Mouse (Mus musculus): ENCODE results near the gene Krt32.

Krt32 gene

DNA sequence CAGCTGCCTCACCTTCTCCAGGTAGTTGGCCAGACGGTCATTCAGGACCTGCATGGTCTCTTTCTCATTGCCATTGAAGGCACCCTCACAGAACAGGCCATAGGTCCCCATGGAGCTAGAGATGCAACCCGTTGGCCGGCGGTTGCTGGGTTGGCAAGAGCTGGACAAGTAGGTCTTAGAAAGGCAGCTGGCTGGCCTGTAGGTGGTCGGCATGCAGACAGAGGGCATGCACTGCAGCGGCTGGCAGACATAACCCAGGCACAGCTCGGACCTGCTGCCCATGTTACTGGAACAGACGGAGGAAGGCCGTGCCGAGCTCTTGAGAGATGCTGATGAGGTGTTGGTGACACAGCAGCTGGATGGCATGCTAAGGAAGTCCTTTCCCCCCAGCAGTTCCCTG lies at the start of gene Krt32:
Gene Krt32, minus strand, starts transcription at position 366 of the 400 bp plus-strand sequence.
- no peak for DNase-seq (ENCODE audit: low spot score)

DNA sequence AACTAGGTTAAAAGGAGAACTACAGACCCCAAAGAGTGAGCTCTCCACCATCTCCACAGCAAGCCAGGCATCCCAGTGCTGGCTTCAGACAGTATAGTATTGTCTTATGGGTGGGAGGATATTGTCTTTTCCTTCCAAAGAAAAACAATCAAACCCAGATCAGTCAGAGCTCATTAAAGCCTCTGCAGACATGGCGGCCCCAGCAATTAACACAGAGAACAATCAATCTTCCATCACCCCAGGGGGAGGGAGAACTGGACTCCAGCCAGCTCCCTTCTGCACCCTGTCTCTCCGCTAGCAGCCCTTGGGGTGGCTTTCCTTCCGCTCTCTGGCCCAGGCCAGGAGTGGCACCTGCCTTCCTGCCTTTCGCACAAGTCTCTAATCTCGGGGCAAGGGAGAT lies 49.7 kb upstream of the Krt32 start:
- DNase-seq (ENCODE audit: low spot score): no peak

DNA sequence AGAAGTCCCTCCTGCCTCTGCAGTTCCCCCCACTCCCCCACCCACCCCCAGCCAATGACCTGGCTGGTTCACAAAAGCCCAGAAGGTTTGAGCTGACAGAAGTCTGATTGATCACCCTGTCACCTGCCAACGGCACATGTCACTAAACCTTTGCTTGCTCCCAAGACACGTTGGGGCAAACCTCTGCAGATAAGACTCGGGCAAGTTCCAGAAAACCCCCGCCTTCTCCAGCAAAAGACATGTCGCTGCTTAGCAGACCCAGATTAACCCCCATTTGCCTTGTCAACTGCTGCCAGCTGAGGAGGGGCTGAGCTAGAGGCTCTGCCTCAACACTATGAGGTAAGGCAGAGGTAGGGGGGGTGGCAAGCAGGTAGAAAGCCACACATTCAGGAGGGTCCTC lies 48.5 kb upstream of the Krt32 start:
- DNase-seq (ENCODE audit: low spot score): no peak

DNA sequence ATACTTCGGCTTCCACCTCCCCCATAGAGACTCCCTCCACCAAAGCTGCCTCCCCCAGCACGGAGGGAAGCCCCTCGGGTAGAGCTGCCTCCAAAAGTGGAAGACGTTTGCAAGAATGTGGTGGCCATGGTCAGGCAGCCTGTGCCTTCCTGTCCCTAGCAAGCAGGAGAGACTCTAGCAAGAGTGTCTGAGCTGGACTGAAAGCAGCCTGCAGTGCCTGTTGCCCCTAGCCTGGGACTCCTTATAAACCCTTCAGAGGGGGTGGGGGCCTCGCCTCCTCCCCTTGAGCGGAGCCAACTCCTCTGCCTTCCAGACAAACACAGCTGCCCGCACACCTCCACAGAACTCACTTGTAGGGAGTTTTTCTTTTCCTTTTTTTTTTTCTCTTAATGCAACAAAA lies 47.7 kb upstream of the Krt32 start, which contains the start of gene Krt15:
Gene Krt15, minus strand, starts transcription at position 198 of the 400 bp plus-strand sequence.
- no peak for DNase-seq (ENCODE audit: low spot score)

DNA sequence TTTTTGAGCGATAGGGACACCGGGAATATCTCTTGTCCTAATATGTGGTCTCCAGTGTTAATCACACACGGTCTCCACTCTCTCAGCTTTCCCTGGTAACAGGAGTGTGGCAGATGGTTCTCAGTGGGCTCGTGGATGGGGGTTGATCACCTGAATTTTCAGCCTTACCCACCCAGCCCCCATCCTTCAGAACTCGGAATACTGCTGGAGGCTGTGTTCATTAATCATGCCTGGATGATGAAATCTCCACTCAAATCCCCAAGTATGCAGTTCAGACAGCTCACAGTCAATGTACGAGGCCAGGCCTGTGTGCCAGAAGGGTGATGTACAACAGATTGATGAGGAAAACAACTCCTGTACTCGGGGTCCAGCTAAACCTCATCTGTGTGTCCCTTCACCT lies 36.9 kb upstream of the Krt32 start:
- no peak for DNase-seq (ENCODE audit: low spot score)

DNA sequence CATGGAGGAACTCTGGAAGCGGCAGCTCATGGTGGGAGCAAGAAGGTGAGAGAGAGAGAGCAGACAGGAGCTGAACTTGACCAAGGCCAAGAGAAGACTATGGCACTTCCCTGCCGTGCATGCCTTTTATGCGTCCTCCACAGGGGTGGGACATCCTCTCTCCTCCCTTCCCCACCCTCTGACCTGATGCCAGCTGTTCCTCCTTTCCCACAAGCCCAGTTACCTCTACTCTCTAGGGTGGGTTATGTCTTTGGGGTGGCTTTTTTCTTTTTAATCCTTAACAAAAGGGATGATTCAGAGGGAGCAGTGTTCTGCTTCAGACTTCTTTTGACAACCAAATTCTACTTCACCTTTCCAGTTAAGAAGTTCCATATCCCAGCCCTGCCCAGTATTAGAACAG lies 33.4 kb upstream of the Krt32 start, which contains the start of gene Krt13:
Gene Krt13, minus strand, starts transcription at position 101 of the 400 bp plus-strand sequence.
- no peak for DNase-seq (ENCODE audit: low spot score)

DNA sequence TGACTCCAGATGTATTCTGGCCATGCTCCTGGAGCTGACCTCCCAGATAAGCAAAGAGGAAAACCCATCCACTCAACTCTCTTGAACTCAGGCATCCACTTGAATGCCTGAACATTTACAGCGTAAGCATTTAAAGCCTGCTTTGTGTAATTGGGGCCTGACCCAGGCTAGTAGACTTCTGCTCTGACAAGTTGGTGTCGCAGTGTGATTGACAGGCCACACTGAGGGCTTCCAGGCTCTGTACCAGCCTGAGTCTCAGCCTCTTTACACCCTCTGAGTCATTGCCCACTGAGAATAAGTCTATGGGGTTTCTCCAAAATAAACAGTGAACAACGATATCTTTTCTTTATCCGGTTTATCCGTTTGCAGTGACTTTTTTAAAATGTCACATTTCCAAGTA lies 32.3 kb upstream of the Krt32 start:
- DNase-seq (ENCODE audit: low spot score): no peak

DNA sequence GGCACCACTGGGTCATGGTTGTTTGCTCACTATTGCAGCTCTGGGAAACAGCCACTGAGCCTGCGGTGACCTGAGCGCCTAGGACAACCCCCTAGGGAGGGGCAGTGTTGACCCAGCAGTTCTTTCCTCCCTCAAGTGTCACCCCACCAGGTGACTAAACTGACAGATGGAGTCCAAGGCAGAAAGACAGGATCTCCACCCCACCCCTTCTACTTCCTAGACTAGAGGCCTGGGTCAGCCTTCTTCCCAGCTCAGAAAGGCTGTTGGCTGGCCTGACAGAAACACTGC lies 25.7 kb upstream of the Krt32 start:
- DNase-seq (ENCODE audit: low spot score): no peak

DNA sequence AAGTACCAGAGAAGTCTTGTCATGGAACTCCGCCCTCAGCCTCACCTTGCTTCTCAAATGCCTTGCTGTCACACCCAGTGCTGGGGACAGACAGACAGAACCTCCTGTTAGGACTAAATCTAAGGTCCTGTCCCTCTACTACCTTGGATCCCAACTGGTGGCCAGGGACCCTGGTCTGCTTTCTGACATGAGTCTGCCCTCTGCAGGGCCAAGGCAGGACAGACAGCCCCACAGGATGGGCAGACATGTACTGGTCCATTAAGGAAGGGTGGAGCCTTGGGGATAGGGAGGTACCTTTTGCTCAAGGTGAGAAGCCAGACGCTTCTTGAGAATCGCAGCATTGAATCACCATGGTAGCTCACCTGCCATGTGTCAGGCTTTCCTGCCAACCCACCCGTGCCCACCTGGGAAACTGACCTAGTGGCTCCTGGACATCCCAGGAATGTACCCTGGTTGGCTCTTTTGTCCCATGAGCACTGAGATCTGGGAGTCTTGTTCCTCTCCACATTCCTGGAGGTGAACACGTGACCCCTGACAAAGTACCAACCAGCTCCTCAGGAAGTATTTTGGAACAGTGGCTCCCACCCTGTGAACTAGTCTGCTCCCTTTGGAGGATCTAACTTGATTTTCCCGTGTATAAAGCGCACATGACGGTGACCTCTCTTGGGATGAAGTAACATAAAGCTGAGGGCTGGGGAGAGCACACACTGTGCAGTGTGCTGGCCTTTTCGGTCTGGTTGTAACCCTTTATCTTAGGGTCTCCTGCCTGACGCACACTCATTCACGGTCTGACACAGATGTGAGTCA lies 25.1 kb upstream of the Krt32 start:
- no peak for DNase-seq (ENCODE audit: low spot score)

DNA sequence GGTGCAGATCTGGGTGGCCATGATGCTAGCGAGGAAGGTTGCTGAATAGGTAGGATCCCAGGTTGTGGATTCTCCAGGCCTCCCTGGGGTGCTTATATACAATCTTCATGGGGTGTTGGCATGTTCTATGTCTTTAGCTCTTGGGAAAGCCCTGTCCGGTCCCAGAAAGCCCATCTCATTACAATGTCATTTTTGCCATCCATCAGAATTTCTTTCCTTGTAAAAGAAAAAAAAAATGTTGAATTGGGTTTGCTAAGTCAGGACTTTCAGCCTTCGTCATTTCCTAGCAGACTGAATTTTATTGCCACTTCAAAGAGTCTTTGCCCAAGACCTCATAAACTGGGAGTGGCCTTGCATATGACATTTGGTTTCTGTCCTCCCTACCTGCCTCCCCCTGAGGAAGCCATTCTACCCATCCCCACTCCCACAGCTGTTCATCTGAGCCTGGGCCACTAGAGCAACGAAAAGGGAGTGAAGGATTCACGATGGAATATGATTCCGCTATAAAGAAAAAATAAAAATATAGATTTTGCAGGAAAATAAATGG lies 17.6 kb upstream of the Krt32 start, which contains the start of gene Krt36:
Gene Krt36, minus strand, starts transcription at position 51 of the 547 bp plus-strand sequence.
- DNase-seq (ENCODE audit: low spot score): no peak

DNA sequence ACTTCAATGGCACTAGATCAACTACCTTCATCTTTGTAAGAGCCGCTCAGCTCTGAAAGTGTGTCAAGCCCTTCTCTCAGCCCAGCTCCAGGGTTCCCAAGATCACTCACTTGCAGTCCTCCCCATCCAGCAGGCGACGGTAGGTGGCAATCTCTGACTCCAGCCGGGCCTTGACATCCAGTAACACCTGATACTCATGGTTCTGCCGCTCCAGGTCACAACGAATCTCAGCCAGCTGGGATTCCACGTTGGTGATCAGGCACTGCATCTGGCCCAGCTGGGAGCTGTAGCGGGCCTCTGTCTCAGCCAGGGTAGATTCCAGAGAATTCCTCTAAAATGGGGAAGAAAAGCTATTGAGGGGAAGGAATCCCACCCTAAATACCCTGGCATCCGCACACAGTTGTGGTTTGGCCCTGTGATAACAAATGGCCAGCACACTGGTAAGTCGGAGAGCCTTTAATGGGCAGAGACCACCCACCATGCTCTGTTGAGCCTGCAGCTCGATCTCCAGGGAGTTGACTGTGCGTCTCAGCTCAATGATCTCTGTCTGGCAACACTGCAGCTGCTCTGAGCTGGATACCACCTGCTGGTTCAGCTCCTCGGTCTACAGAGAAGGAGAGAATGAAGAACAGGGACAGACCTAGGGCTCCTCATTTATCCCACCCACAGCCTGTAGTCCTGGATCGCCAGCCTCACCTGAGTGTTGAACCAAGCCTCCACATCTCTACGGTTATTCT lies 14.8 kb upstream of the Krt32 start:
- no peak for DNase-seq (ENCODE audit: low spot score)

DNA sequence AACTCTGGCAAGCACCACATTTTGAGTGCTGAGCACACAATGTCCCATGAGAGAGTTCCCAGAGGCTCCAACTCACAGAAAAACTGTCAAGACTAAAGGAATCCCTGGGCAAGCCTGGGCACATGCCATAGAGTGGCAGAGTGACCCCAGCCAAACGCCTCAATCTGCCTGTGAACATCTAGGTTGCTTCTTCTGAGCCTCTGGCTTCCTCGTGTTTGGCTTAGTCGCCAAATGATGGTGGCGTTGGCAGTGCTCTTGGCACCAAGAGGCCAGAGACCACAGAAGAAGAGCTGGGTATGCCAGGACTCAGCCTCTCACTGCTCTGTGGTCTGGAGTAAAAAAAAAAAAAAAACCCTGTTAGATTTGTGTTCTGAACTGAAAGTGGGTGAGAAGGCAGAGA lies 12.4 kb upstream of the Krt32 start:
- no peak for DNase-seq (ENCODE audit: low spot score)

DNA sequence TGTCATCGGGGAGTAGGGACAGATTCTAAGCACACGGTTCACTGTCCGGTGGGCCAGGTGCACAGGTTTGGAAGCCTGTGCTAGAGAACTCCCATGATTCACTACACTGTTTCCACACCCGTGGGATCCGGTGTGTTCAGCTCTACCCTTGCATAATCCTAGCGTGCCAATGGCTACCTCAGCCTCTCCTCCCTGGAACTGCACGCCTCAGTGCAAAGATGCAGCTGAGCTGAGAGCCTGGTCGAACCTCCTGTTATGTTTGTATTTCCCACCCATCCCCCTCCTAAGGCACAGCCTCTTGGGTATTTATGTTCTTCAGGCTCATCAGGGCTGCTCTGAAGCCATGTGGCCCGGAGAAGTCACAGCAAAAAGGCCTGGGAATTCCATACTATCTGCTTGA lies 9.8 kb upstream of the Krt32 start:
- no peak for DNase-seq (ENCODE audit: low spot score)

DNA sequence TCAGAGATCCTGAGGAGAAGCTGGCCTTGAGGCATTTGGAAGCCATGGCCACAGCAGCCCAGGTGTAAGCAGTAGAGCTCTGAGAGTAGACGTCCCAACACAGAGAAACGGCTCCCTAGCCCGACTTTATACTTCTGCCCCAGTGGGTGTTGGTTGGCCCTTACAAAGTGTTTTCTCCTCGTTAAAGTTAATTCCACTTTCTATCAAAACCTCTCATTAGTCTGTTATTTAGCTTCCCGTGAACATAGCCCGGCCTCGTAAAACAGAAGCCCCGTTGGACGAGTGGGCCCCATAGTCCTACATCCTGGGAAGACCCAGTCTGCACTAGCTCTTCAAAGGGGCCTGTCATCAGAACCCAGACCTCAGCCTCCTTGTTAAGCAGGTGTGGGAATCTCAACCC lies 8.1 kb upstream of the Krt32 start, which contains the start of gene Krt35:
Gene Krt35, minus strand, starts transcription at position 101 of the 400 bp plus-strand sequence.
- DNase-seq (ENCODE audit: low spot score): no peak

DNA sequence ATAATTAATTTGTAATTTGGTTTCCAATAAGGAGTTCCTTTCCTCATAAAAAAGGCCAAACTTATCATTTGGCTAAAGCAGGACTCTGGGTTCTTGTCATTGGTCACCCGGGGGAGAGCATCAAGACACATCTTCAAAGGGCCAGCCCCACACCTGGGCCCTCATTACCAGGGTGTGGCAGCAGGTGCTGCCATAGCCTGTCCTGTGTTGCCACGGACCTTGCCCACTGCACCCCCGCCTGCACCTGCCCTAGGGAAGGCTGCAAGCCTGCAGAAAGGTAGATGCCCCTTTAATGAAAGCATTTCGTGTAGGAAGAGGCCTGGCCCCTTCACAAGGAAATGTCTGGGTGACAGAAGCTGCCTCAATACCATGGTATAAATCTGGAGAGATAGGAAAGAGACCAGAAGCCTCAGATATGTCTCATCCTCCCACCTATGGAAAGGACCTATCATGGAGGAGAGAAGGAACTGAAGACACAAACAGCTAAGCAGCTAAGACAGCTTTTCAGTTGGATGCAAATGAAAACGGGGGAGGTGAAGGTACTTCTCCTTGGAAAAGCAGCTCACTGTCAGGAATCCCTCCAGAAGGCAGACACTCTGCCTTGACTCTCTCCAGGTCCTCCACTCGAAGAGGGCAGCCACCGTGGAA lies 476 bp upstream of the Krt32 start:
- DNase-seq (ENCODE audit: low spot score): no peak

DNA sequence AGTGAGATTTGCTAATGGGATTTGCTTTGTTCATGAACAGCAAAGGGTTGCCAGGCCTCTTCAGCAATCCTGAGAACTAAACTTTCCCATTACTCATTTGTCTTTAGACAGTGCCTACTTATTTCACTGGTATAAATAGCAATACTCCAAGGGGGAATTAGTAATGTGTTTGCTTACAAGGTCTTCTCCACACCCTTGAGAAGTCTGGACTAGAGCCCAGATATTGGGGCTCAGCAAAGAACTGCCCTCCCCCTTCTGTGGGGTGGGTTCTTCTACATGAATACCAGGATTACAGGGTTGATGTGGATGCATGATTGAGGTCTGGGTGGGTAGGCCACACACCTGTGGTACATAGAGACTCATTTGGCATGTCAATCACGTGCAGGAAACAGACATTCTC lies 14.2 kb downstream of the Krt32 start:
- no peak for DNase-seq (ENCODE audit: low spot score)

DNA sequence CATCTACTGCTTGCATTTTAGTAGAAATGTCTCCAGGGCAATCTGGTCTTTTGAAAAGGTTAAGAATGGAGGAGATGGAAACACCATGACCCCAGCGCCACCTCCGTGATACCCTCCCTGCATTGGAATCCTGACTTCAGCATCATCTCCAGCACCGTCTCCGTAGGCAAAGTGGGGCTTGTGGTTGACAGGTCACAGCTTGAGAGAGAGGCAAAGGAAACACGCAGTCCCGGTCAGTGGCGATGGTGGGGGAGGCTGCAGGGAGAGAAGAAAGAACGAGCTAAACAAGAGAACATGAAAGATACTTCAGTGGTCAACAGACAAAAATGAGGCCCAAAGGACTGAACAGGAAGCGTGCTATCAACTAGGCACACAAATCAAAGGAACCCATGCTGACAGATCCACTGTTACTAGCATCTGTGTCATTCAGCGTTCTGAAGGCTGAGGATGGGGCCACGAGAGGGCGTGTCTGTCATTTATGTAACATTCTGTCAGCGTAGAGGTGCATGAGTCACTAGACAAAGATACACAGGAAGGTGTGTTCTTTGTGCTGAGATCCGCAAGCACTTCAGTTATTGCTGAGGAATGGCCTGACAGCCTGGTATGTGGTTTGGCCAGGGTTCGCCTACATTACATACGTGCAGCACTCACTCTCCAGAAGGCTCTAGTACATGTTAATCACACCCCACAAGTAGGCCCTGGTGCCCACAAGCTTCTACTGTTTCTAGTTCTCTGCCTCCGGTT lies 20.6 kb downstream of the Krt32 start:
- no peak for DNase-seq (ENCODE audit: low spot score)

DNA sequence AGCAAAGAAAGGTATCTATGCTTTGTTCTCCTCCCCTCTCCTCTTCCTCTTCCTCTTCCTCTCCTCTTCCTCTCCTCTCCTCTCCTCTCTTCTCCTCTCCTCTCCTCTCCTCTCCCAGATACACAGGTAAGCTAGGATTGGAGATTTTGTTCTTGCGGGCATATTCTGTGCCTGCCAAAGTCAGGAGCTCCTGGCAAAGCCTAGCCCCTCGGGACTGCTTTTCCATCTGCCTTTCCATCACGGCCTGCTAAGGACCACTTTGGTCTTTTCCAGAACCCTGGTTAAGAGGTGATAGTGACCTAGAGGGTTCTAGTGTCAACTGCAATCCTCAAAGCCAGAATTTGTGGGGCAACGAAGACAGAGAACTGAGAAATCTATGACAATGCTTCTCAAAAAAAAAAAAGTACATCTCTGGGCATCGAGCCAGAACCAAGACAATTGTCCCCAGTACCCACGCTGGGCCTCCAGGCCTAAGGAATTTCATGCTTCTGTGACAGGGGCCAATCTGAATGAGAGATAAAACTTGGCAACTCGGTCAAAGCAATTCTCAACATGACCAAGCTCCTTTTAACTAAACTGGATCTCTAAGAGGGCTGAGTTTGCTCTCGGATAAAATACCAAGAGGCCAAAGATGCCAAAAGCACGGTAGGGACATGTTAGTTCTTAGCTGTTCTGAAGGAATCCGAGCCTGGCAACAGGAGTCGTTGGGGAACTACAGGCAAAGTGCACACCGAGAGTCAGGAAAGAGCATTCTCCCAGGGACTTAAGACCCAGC lies 21.6 kb downstream of the Krt32 start:
- no peak for DNase-seq (ENCODE audit: low spot score)

DNA sequence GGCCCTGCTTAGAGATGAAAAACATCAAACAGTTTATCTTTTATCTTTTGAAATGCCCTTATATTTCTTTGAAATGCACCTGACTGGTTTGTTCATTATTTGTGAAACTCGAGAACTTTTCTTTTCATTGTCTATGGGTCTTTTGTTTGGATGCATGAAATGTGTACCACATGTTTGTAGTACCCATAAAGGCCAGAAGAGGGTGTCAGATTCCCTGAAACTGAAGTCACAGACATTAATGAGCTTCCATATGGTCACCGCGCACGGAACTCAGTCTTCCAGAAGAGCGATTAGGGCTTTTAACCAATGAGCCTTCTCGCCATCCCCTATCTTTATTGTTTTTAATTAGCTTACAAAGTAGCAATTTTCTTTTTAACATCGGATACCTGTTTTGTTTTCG lies 29.2 kb downstream of the Krt32 start:
- DNase-seq (ENCODE audit: low spot score): no peak

DNA sequence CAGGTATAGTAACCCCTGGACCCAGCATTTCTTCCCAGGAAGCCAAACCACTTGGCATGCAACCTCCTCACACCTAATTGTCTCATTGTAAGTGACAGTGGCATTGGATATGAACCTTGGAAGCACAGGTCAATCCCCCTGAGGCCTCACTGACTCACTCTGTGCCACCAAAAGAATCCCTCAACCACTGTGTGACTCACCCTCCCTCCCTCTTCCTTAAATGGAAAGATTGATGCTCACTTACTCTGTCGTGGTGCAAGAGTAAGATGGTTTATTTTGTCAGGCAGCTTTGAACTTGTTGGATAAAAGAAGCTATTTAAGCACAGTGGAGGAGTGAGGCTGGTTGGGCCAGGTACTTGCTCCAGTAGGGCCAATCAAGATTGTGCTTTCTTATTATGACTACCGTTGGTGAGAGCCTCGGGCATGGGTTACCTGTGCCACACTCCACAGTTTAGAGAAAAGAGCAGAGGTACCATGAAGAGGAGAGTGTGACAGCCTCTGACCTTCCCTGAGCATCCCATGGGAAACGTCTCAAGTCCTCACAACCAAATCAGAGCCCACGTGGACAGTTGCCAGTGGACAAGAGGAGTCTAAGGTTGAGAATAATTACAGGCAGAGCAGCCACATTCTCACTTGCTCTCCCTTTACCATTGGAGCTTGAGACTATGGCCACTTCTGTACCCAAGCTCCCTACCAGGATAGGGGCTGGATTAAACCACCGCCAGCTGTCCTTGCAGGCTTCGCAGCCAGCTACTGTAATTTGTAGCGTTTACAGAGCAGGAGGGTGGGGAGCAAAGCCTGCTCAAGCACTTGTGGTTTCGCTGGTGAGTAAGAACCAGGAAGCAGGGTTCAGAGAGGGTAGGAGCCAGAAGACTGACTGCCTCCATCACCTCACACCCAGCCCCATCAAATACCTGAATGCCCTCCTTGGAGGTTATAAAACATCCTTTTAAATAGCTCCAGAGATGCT lies 32.1 kb downstream of the Krt32 start:
- no peak for DNase-seq (ENCODE audit: low spot score)

All from ovary, adult 18-20 months (tissue).